Mouse (Mus musculus): Measurements from ENCODE around the gene Cbarp. TPM values are rescaled to one million over a fixed set of nuclear protein-coding genes. Genes with fewer than 3 reads are reported as not detected.

Gene Cbarp
- polyA plus RNA-seq, 1 experiment from 2014 or later: 30.0 TPM

DNA sequence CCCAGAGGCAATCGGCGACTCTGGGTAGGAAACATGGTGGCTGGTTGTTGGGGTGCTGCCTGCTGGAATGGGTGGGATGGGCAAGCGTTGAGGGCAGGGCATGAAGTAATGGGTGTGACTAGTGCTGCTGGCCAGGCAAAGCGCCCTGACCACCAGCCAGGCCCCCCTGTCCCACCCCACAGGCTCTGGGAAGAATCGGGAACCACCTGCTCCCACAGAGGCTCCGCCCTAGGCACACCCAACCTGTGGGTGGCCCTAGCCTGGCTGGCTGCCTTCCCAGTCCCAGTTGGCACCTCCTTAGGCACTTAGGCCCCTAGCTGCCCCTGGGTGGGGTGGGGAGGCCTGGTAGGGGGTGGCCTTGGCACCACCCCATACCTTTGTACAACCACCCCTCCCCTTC is 5.3 kb upstream of the Cbarp start:
- CTCF ChIA-PET: interaction anchor here (1.1 to 5.6 kb wide), 4 partner anchors 9 to 161 kb away, joined by 3 to 58 read pairs (median 4); partner anchors contain the start of genes Cirbp and Tmem259
- POLR2A ChIA-PET: interaction anchor here (1.4 to 15.5 kb wide), 3 partner anchors 10 to 29 kb away, joined by 3 to 191 read pairs (median 8); partner anchors contain the start of gene Cirbp
- no peaks in the 10 kb centered on the region for H3K27me3 ChIP-seq
- no peak for TF ChIP-seq CTCF (IDR thresholded peaks at IDR 0.05)
- no peak for ATAC-seq
- no peak for DNase-seq (ENCODE audit: low read depth, low spot score)
- in situ Hi-C loops (cut with MboI; ENCODE audit: low pct_unique_long_range_greater_than_20kb): no loop called here

DNA sequence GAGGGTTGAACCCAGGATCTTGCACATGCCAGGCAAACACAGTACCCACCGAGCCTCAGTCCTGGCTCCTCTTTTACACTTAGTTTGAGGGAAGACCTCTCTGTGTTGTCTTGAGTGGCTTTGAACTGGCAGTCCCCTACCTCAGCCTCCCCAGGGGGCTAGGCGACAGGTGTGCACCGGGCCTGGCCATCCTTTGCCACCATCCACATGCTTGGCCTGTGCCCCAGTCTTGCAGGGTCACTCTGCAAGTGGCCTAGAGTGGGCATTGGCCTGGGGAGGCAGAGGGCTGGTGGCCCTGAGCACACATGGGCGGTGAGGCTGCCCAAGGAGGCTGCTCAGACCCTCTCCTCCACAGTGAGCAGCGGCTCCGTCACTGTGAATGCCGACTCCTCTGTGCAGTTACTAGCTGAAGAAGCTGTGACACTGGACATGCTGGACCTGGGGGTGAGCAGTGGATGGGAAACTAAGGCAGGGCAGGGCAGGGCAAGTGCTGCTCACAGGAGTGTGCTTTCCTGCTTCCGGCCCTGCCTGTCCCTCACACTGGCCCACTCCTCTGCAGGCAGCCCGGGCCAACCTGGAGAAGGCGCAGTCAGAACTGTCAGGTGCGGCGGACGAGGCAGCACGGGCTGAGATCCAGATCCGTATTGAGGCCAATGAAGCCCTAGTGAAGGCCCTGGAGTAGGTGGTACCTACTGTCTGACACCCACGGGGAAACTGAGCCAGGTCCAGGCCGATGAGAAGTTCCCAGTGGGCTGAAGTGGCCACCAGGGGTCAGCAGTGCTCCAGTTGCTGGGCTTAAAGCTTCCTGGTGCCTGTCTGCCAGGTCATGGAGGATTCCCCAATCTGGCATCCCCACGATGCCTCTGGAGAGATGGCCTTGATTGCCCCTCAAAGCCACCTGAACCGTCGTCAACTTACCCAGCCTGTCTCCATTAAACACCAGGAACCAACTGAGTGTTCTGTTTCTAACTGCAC is 4.5 kb upstream of the Cbarp start:
- ChIA-PET CTCF (interaction anchor here (1.4 to 5.6 kb wide), 3 partner anchors 10 to 20 kb away, joined by 3 to 58 read pairs (median 5); partner anchors contain the start of gene Cirbp), POLR2A (interaction anchor here (2.4 to 15.5 kb wide), 2 partner anchors 11 to 18 kb away, joined by 8 to 191 read pairs; partner anchors contain the start of gene Cirbp)
- ATAC-seq (no peak), DNase-seq (ENCODE audit: low read depth, low spot score) (no peak)
- in situ Hi-C loops (cut with MboI; ENCODE audit: low pct_unique_long_range_greater_than_20kb): loop anchor here (5.0 kb wide), 1 partner anchor 158 kb away; the partner anchor contains the start of gene Cnn2
- no peaks in the 10 kb centered on the region for H3K27me3 ChIP-seq
- no peak for TF ChIP-seq CTCF (IDR thresholded peaks at IDR 0.05)

DNA sequence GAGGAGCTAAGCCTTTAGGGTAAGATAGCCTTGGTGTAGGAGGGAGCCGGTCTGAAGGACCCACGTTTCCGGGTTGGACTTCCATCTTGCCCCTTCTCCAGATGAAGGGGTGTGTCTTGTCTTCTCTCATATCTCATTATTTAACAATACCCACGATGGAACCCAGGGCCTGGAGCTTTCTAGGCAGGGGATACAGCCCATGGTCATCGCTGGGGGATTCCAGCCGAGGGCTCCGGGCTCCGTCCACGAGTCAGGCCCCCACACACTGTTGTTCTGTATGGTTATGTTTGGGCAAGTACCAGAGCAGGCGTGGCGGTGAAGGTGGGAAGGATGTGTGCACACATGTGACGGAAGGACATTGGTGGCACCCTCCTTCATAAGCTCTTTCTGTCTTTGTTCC is 3.5 kb upstream of the Cbarp start:
- H3K27me3 ChIP-seq: no peaks in the 10 kb centered on the region
- in situ Hi-C loops (cut with MboI; ENCODE audit: low pct_unique_long_range_greater_than_20kb): loop anchor here (5.0 kb wide), 1 partner anchor 157 kb away; the partner anchor contains the start of gene Cnn2
- ChIA-PET CTCF (interaction anchor here (5.2 to 5.6 kb wide), 2 partner anchors 21 to 158 kb away, joined by 46 to 58 read pairs; partner anchors contain the start of genes Cirbp and Tmem259), POLR2A (interaction anchor here (0.7 to 15.5 kb wide), 2 partner anchors 19 to 35 kb away, joined by 3 to 191 read pairs; partner anchors contain the start of gene Cirbp)
- ATAC-seq (no peak), DNase-seq (ENCODE audit: low read depth, low spot score) (no peak)
- TF ChIP-seq CTCF (IDR thresholded peaks at IDR 0.05): no peak

DNA sequence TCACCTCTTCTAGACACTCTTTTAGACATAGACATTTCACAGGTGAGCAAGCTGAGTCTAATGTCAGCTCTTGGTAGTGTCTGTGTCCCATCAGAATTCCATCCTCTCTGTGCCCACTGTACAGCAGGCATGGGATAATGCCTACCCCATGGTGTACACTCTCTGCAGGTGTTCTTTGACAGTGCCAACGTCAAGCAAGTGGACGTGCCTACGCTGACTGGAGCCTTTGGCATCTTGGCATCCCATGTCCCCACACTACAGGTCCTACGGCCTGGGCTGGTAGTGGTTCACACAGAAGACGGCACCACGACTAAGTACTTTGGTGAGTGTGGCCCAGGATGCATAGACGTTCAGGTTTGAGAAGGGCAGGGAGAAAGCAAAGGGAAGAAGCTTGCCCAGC is 3.0 kb upstream of the Cbarp start:
- ChIA-PET POLR2A (interaction anchor here (0.7 to 15.5 kb wide), 4 partner anchors 19 to 156 kb away, joined by 3 to 191 read pairs (median 3); partner anchors contain the start of genes Cirbp and Cnn2), CTCF (interaction anchor here (5.2 to 5.6 kb wide), 2 partner anchors 22 to 158 kb away, joined by 46 to 58 read pairs; partner anchors contain the start of genes Cirbp and Tmem259)
- ATAC-seq (no peak), DNase-seq (ENCODE audit: low read depth, low spot score) (no peak)
- in situ Hi-C loops (cut with MboI; ENCODE audit: low pct_unique_long_range_greater_than_20kb): loop anchor here (5.0 kb wide), 1 partner anchor 156 kb away; the partner anchor contains the start of gene Cnn2
- no peaks in the 10 kb centered on the region for H3K27me3 ChIP-seq
- no peak for TF ChIP-seq CTCF (IDR thresholded peaks at IDR 0.05)

DNA sequence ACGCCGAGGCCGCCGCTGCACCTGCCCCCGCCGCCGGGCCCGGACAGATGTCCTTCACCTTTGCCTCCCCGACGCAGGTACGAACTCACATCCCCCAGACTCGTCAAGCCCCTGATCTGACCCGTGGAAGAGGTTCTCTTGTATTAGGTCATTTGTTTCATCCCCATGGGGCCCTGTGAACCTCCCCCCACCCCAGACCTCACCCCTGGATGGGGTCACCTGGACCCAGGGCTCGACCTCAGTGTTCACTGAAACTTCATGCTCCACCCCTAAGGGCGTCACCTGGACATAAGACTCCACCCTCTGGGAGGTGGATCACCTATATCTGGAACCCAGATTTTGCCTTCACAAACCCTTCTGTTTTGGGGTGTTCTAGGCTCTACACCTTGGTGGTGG is 1.9 kb upstream of the Cbarp start:
- POLR2A ChIA-PET: interaction anchor here (1.1 to 15.5 kb wide), 3 partner anchors 20 to 89 kb away, joined by 3 to 191 read pairs (median 4); partner anchors contain the start of gene Cirbp
- no peak for ATAC-seq
- no peak for TF ChIP-seq CTCF (IDR thresholded peaks at IDR 0.05)
- no peak for DNase-seq (ENCODE audit: low read depth, low spot score)
- in situ Hi-C loops (cut with MboI; ENCODE audit: low pct_unique_long_range_greater_than_20kb): loop anchor here (5.0 kb wide), 1 partner anchor 155 kb away; the partner anchor contains the start of gene Cnn2
- H3K27me3 ChIP-seq: no peaks in the 10 kb centered on the region
- CTCF ChIA-PET: interaction anchor here (5.2 to 5.6 kb wide), 2 partner anchors 23 to 157 kb away, joined by 46 to 58 read pairs; partner anchors contain the start of genes Cirbp and Tmem259

DNA sequence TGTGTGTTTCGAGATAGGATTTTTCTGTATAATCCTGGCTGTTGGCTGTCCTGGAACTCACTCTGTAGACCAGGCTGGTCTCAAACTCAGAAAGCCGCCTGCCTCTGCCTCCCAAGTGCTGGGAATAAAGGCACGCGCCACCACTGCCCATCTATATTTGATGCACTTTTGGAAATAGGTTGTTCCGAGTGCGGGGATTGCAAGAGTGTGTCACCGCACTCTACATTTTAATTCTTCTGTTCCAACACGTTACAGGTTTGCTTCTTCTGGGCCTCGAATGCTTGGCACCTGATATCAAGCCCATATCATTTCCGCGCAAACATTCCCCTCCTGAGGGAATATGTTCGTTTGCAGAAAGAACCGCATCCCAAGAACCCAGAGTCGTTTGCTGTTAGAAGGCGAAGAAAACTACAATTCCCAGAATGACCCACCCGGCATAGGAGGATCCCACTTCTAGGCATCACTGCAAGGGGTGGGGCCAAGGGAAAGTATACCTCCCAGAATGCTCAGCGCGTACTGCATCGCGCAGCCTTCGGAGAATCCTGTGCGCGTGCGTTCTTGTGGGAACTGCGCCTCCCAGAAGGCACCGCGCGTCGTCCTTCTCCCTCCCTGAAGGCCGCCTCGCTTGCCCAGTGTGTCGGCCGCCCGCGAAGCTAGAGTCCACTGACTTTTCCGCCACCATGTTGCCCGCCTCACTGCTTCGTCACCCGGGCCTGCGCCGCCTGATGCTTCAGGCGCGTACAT is 1.3 kb upstream of the Cbarp start:
- no peaks in the 10 kb centered on the region for H3K27me3 ChIP-seq
- POLR2A ChIA-PET: interaction anchor here (0.6 to 15.5 kb wide), 8 partner anchors 12 to 234 kb away, joined by 3 to 191 read pairs (median 4); partner anchors contain the start of genes Cirbp and Tmem259
- DNase-seq (ENCODE audit: low read depth, low spot score): peak; percentile 89
- CTCF ChIA-PET: interaction anchor here (1.0 to 5.6 kb wide), 7 partner anchors 12 to 182 kb away, joined by 3 to 58 read pairs (median 6); partner anchors contain the start of genes Cirbp, Tmem259 and Wdr18
- ATAC-seq: peak; percentile 45
- in situ Hi-C loops (cut with MboI; ENCODE audit: low pct_unique_long_range_greater_than_20kb): loop anchor here (5.0 kb wide), 1 partner anchor 155 kb away; the partner anchor contains the start of gene Cnn2
- no peak for TF ChIP-seq CTCF (IDR thresholded peaks at IDR 0.05)

DNA sequence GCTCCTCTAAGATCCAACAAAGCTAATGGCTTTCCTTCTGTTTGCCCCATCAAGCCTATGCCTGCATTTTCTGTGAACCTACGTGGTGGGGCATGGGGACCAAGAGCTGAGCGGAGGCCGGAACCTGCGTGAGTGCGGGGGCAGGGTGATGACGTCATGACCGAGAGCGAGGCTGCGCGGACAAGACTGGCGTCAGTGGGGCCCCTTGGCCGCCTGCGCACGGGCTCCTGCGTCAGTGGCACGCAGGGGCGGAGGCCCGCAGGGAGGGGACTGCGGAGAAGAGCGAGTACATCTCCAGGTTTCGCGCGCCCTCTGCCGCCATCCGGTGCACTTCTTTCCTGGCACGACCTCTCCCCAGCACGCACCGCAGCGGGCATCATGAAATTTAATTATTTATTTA is 608 bp upstream of the Cbarp start:
- DNase-seq (ENCODE audit: low read depth, low spot score): peak; percentile 71
- peak; percentile 51 for ATAC-seq
- ChIA-PET POLR2A (interaction anchor here (0.6 to 2.3 kb wide), 10 partner anchors 11 to 408 kb away, joined by 3 to 7 read pairs (median 4); partner anchors contain the start of genes Cirbp and Tmem259), CTCF (interaction anchor here (0.9 to 5.2 kb wide), 10 partner anchors 11 to 181 kb away, joined by 3 to 46 read pairs (median 6); partner anchors contain the start of genes Tmem259 and Wdr18)
- no peaks in the 10 kb centered on the region for H3K27me3 ChIP-seq
- no peak for TF ChIP-seq CTCF (IDR thresholded peaks at IDR 0.05)
- in situ Hi-C loops (cut with MboI; ENCODE audit: low pct_unique_long_range_greater_than_20kb): loop anchor here (5.0 kb wide), 1 partner anchor 154 kb away; the partner anchor contains the start of gene Cnn2

DNA sequence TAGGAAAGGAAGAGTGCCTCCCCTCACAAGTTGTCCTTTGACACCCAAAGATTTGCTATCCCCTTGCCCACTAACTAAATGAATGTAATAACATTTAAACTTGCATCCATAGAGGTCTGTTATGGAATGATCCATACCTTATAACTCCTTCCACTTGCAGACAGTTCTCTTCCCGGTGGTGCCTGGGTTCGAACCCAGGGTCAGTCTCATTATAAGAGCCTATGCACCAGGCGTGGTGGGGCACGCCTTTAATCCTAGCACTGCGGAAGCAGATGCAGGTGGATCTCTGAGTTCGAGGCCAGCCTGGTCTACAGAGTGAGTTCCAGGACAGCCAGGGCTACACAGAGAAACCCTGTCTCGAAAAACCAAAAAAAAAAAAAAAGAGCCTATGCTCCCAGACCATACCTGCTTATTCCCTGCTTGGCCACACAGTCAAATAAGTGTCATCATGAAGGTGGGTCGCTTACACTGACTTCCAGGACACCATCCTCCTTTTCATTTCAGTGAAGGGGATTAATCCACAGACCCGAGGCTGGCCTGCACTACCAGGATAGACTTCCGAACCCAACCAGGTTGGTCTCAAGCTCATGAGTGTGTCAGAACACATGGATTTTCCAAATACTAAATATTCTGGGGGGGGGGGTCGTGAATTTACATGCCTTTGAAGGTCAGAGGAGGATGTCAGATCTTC is 515 bp downstream of the Cbarp start:
- ATAC-seq (no peak), DNase-seq (ENCODE audit: low read depth, low spot score) (no peak)
- in situ Hi-C loops (cut with MboI; ENCODE audit: low pct_unique_long_range_greater_than_20kb): loop anchor here (5.0 kb wide), 1 partner anchor 153 kb away; the partner anchor contains the start of gene Cnn2
- no peak for TF ChIP-seq CTCF (IDR thresholded peaks at IDR 0.05)
- POLR2A ChIA-PET: interaction anchor here (0.6 to 2.3 kb wide), 7 partner anchors 20 to 1092 kb away, joined by 3 to 7 read pairs (median 5); partner anchors contain the start of gene Cirbp
- H3K27me3 ChIP-seq: no peaks in the 10 kb centered on the region
- CTCF ChIA-PET: interaction anchor here (0.9 to 5.2 kb wide), 9 partner anchors 10 to 180 kb away, joined by 3 to 46 read pairs (median 5); partner anchors contain the start of genes Tmem259 and Wdr18
